Mouse (Mus musculus) MN1 (cell line): ENCODE measurements at regions not wholly inside any gene's neighbourhood (a gene's known extent, or its start where the extent isn't known, plus 50 kb on each side); places are given as distances from the start of the nearest gene placed in this dataset.
A peak's percentile ranks its signal among the peaks of the same experiment; 100 is the strongest.

Experiments used
- DNase-seq: peaks from one replicate; pipeline ENCODE4 v3.0.0-alpha.2; 2016; ENCODE audit warnings: low spot score

DNA sequence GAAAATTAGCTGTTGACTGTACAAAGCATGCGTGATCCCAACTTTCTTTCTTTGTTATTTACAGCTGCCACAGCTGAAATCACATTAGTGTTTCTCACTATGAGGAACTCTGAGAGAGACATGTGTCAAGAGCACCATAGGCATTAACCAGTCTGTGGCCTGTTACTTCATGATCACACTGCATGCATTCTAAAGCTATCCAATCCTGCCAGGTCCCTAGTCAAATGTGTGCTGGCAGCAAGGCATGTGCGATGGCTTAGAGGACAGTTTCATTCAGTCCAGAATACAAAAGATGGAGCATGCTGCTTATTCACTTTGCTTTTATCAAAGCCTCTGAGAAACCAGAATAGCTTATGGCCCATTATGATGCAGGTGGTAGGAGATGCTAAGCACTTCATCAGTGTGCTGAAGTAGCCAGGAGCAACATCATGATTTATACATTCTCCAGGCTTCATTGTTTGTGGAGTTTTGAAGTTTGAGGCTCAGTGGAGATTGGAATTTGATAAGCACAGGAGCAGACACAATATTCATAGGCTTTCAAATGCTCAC, 882.9 kb upstream of the Lrrn3 start:
- DNase-seq, result no peak

DNA sequence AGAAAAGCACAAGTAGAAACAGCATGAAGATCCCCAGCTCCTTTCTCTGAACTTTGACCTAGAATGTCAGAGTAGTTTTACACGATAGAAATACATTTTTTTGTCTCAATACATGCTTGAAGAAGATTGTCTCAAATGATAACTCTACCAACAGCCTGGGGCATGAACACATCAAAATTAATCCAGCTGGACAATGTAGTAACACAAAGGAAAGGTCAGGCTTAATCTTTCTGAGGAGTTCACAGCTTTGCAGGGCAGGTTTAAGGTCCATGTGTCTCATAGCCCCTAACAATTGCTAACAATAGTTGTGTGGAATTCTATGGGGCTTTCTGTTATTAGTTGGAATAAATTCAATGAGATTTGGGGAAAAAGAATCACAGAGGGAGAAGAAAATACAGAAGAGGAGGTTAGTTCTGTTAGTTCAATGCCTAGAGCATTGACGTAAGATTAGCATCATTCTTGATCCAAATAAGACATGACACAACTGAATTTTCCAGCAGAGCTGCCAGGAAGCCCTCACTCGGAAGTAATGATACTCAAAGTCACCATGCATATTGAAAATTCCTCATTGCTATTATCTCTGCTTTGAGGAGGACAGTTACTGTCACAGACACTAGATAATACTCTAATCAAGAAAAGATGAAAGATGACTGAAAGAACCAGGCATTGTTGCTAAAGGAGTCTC, 852.9 kb upstream of the Lrrn3 start:
- DNase-seq, result no peak

DNA sequence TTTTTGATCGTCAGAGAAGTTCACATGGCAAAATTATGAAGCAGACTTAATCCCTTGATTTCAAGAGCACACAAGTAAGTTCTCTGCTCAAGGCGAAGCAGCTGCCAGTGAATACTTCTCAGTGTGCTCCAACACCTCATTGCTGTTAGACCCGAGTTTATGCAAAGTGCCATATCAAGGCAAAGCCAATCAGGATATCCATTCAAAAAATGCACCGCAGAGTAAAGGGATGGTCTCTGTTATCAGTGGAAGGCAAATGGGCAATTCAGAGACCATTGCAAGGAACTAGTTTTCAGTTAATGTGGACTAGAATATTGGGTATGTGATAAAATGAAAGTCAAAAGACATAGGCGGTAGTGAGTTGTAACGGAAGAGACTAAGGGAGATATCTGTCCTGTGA, 820.2 kb upstream of the Lrrn3 start:
- no peak for DNase-seq

DNA sequence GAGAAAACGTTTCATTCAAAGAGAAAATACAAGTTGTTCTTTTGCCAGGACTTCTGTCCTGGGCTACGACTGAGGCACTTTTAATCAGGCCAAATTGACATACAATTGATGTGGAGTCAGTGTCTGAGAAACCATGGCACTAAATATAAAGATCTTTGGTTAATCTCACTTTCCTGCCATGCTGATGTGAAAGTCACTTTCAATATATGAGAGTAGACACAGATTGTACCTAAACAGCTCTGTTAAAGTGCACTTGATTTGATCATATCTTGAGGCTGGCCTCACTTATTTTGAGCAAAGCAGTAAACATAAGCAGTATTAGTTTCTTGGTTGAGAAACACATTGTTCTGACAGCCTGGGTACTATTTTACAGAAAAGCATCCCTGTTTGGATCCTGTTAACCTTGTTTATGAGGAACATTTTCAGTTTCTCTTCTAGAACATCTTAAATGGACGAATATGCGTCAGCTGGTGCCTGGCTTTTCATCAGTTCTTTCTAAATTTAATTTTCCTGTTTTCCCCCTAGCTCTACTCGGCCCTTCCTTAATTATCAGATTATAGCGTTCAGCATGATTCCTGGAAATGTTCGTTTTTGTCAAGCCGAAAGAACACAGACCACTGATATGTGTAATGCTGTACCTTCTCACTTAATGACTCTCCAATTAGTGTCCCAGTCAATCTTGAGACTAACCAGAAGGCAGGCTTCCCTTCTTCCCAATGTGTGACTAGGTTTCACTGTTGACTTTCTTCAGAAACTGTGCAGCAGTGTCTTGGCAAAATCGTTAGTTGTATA, 791.2 kb upstream of the Lrrn3 start:
- peak; percentile 95 for DNase-seq

DNA sequence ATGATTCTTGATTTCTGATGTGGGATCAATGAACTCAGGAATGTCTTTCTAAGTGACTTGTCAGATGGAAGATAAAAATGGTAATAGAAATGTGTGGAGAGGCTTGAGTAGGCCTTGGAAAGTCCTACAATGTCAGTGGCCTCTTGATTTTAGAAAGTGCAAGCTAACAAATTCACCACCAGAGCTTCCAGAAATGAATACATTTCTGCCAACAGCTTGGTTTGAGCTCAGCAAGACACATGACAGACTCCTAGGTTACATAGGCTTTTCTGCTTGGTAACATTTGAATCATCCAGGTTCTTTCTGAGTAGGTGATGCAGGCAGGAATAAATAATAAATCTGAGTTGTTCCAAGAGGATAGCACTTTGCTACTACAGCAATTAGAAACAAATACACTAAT, 764.2 kb upstream of the Lrrn3 start:
- DNase-seq, result no peak

DNA sequence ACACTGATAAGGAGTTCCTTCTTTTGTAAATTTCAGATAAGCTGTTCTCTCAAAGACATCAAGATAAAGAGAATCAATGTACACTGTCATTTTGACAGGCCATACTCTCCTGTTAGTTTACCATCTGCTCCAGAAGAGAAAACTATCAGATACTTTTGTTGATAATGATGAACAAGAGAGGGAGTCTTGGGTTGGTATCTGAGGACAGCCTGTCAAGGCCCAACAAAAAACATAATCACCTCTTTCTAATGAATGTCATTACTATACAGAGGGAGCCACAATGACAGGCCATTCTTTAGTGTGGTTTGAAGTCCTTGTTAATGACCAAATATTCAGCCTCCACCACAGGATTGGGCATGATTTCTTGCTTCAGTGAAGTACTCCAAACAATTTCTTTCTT, 743.0 kb upstream of the Lrrn3 start:
- DNase-seq, result no peak

DNA sequence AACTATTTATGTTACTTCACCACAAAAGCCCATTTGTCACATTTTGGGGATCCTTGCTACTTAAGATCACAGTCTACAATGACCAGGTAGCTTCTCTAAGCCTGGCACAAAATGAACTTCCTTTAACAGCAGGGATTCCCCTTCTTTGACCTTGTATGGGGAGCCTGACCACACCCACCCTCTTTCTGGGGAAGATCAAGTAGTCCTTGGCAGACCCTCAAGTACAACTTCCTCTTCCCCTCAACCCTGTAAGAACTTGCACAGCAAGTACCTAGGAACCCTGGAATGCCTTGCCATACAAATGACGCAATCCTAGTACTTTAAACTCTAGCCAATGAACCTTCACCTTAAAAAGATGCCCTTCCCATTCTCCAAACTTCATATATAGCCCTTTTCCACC, 695.4 kb upstream of the Lrrn3 start:
- no peak for DNase-seq

DNA sequence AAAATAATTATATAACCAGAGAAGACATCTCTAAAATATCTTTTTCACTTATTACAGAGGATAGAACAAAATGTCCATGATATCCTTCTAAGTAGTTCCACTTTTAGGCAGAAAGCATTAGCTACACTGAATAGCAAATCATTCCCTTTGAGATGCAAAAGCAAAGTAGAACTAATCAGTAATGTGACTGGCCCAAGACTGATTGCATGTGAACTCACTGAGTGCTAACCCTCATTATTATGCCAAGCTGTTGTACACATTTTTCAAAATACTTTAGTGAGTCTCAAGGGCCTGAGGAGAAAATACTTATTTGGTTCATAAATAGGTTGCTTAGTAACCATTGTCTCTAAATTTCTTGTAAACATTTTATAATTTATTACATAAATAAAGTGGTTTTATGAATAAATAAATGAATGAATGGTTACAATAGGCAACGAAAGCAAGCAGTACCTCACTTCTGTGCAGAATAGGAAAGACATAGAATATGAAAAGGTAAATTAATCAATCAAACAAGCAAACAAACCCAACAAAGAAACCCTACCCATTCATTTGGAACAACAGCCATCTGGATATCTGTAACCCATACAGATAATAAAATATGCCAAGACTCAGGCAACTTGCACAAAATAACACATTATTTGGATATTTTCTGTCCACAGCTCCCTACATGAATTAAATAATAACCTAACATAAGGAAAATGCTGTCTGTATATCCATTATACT, 693.9 kb upstream of the Lrrn3 start:
- no peak for DNase-seq

DNA sequence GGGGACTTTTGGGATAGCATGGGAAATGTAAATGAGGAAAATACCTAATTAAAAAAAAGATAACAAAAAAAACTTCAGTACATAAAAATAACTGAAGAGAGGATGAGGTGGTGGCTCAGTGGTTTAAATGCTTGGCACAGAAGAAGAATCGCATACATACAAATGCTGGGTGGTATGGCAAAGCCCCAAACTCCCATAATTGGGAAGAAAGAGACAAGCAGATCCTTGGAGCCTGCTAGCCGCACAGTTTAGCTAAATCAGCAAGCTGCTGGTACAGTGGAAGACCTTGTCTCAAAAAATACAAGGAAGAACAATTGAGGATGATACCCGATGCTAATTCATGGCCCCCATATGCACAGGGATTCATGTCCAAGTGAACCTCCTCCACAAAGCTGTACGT, 661.7 kb upstream of the Lrrn3 start:
- DNase-seq, result no peak

DNA sequence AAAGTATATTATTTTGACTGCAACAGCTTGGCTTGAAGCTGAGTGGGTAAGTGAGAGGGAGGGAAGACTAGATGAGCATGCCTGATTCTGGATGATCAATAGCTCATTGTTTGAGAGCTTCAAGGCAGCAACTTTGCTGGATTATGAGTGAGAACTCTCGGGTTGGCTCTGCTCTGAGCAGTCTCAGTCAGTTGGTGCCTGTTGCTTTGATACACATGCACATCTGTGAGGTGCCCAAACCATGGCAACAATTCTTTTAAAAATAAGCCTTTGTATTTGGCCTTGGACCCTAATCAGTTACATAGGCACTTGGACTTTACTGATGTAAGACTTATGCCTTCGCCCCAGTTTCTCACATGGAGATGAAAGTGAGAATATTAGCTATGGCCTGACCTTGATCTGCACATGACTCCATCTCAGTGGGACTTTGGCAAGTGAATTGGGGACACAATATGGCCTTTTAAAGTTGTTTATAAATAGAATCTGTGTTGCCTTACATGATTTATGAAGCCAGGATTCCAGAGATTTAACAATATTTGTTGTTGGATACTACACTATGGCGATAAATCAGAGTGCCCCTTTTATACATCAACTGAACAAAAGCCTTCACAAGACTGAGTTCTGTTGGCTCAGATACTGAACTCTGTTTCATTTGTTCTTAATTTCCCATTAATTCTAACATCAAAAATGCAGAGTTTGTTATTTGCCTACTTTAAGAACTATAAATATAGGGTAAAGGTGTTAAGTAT, 652.6 kb upstream of the Lrrn3 start:
- DNase-seq, result no peak

DNA sequence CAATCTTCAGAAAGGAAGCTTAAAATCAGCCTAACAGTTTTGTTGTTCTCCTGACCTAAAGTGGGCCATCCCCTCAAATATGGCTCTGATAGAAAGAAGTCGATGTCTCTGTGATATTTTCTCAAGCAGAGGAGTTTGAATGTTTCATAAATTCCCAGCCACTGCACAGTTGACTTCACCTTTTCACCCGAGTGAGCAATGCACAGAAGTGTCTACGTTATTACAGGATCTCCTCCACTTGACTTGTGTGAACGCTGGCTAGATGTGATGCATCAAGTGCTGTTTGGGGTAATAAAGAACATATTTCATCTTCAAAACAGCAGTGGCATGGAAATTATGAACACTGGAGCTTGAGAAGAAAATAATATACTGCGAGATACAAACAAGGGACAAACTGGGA, 651.9 kb upstream of the Lrrn3 start:
- no peak for DNase-seq

DNA sequence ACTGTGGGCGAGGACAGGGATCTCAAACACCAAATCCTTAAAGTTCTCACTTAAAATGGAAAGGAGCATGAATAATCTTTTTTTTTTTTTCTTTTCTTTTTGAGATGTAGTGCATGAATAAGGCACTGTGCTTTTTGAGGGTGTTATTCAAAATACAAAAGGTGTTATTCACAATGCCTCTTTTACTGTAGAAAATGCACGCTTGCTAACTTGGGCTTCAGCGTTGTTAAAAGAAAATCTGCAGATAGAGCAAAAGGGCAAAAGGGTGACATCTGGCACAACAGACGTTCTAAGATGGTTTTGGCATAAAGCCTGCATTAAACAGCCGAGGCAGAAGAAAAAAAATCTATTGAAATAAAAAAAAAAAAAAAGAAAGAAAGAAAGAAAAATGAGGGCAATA, 651.5 kb upstream of the Lrrn3 start:
- DNase-seq, result no peak

DNA sequence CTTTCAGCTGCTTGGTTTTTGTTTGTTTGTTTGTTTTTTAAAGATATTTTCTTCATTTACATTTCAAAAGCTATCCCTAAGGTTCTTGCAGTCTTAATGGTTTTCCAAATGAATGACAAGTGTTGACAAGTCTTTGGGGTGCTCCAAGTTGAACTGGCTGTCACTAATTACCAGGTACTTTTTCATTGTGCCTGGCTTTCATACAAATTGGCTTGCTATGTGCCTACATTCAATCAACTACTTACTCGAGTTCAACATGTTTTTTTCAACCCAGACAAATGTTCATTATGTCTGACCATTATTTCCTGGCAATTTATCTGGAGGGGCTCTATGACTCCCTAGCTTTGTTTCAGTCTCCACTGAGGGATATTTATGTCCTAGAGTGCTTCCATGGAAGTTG, 614.0 kb upstream of the Lrrn3 start:
- no peak for DNase-seq

DNA sequence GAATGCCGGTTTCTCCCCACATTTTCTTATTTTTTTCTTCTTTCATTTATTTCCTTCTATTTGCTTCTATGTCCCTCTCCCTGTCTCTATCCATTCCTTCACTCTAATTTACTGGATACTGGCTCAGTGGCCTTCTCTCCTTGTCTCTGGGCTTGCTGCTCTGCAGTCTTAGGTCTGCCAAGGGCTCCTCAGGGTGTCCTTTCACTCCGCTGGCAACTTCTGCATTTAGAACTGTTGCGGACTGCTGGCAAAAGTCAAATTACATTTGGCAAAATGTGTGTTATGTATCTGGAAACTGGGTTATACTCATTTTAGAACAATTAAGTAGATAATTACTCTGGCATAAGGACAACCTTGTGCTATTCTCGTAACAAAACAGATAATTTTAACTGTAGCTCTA, 584.2 kb upstream of the Lrrn3 start:
- no peak for DNase-seq

DNA sequence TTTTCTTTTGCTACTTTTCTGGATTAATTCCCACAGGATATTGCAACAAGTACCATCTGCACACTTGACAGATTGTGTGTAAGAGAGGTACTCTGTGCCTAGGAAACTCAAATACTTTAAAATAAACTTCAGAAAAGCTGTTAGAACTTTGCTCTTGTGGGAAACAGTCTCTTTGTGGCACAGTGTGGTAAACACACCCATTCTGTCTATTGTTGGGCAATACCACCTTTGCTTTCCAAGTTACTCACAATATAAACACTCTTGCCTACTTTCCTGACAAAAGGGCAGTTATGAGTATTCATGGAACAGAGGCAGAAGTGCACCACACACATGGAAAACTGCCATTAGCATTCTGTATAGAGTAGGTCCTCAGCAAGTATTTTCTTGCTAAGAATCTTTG, 577.5 kb upstream of the Lrrn3 start:
- no peak for DNase-seq

DNA sequence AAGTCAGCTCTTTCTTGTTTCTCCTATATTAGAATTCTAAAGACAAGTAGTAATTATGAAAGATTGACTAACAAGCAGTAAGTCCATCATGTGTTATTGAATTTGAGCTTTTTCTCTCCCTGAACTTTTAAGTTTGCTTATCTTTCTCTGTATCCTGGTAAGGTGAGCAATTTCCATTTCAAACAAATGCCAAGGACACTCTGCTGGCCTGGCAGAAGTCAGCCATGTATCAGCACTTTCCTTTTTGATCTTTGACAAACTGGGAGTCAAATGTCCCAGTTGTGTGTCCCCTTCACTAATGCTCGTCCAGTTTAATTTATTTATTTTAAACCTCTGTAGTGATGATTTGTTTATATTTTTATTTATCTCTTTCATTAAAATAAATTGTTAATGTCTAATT, 562.8 kb upstream of the Lrrn3 start:
- no peak for DNase-seq

DNA sequence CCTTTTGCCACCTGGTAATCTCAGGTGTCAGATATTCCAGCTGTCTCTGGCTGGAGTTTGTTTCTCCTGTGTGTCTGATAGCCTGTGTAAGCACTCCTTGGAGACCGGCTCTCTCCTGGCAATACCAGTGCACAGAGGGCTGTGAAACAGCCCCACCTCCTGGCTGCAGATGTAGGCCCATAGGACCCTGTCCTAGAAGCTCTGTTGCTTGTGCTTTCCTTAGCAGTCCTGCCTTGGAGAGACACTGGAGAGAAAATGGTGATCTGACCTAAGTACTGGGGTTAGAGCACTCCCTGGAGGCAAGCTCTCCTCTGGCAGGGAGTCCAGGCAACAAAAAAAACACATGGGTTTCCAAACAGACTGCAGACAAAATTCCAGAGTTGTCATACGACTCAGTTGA, 541.6 kb upstream of the Lrrn3 start:
- no peak for DNase-seq

DNA sequence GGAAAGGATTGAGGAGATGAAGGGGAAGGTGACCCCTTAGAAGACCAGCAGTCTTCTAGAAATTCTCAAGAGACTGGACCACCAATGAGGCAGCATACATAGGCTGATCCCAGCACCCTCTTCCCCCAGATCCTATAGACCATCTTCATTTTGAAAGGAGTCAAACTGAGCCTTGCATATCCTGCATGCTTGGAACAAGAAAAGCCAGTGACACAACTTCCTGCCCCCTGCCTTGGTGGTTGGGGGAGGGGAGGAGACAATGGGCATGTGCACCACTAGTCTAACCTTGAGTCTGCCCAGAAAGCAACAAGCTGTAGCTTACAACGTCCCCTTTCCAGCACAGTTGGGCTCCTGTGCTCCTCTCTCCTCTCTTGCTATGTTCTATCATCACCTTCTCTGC, 531.3 kb upstream of the Lrrn3 start:
- no peak for DNase-seq

DNA sequence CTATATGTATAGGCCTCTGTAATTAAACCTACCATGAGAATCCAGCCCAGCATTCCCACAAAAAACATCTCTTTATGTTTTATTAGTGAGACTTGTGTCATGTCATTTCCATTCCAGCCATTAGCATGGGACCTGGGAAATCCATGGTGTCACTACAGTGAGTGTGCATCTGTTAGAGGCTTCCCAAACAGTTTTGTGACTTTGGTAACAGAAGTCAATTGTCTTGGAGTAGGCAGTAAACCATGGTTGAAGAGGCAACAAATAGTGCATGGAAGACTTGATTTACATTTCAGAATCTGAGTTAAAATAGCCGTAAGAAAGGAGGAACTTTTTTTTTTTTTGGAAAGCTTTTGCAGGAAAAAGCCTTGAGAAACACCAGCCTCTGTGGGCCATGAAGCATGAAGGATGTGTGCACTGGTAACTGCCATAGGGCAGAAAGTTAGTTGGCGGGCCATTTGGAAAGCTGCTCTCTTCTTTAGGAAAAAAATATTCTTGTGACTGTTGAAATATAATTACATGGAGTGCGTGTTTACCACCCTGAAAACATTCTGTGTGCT, 522.7 kb upstream of the Lrrn3 start:
- DNase-seq, result no peak

DNA sequence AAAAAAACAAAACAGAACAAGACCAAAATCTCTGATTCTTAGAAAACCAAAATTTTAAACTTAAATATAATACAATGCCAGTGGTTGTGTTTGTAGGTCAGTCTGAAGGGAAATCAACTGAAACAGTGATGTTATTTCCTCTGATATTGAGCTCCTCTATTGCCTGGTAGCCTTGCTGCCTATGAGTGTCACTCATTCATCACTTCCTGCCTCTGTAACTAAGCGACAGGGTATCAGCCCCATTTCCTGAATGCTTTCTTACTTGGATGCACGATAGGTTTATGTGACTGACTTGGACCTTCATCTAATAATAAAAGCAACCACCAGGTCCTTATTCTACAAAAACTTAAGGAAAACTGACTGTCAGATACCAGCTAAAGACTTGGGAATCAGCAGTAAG, 520.7 kb upstream of the Lrrn3 start:
- no peak for DNase-seq
